Mouse (Mus musculus): ENCODE results near the gene Fam45a. TPM values are rescaled to one million over a fixed set of nuclear protein-coding genes. Genes with fewer than 3 reads are reported as not detected.

Fam45a gene
- 11.7 and 15.5 TPM in 2 replicates for total RNA-seq (2015; ENCODE audit: low replicate concordance)
- total RNA-seq (2017; ENCODE audit: low replicate concordance) = 6.6 and 14.0 TPM in 2 replicates

DNA sequence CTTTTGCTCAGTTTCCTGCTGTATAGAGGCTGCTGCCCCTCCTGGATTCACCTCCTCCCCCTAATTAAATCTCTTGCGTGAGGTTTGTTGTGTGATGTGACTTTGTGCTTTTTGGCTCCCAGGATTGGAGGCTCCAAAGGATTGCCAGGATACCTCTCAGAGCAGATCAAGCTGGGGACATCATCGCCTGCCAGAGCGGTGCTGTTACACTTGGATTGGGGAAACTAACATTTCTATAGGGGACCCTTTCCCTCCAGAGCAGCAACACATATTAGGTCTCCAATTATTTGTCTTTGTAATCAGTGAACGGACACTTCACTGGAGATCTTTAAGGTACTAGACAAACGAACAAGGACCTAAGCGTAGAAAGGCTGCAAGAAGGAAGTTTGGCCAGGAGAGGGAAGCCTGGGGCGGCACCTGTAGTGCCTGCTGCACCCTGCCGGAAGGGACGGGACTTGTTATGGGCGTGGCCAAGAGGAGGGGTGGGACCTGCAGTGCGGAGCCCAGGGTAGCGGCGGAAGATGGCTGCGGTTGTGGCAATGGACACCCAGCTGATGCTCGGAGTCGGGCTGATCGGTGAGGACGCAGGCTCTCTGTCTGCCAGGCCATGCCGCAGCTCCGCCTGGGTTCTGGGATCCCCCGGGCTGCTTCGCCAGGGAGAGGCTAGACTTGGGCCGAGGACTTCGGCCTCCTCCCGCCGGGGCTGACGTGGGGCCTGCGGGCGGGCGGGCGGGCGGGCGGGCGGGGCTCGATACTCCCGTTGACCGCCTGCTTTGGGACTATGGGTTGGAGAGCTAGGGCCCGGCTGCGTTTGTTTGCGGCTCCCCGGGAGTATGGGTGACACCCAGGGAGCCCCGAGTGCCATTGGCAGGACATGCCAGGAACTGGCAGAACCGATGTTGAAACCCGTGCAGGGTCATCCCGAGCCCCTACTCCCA, at the start of gene Fam45a:
TSS of gene Fam45a (plus strand) at position 488 of the 938 bp plus-strand sequence.
- peak; percentile 99 for ATAC-seq (replicated peaks; ENCODE audit: low FRiP score, poor library complexity, severe bottlenecking)

DNA sequence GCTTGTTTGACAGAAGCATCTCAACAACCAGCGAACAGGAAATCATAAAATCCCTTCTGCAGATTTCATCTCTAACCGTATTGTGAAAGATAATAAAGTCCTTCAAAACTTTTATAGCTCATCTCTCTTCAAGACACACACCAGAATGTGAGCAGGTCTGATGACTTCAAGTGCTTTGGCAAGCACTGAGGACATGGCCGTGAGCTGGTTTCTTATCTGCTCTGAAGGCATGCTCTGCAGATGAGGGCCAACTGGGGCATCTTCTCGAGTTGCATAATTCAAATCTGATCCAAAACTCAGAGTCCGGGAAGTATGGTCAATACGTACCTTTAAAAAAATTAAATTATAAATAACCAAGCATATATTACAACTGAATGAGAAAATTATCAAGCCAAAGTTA, 38.0 kb upstream of the Fam45a start:
- ATAC-seq (replicated peaks; ENCODE audit: low FRiP score, poor library complexity, severe bottlenecking) = no peak

DNA sequence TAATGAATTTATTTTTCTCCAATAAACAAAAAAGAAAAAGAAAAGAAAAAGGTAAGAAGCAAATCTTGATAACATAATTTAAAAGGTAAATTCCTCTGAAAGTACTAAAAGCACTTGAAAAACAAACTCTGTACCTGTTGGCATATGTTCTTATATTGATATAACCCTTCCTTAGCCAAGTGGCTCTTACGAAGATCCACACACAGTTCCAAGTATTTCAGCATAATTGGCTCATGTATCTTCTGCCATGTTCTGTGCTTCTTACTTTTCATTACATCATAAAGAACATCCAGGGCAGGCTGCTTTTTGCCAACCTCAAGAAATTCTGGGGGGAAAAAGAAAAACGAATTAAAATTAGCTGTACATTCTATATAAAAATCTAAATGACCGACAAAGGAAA, 29.4 kb upstream of the Fam45a start:
- no peak for ATAC-seq (replicated peaks; ENCODE audit: low FRiP score, poor library complexity, severe bottlenecking)

DNA sequence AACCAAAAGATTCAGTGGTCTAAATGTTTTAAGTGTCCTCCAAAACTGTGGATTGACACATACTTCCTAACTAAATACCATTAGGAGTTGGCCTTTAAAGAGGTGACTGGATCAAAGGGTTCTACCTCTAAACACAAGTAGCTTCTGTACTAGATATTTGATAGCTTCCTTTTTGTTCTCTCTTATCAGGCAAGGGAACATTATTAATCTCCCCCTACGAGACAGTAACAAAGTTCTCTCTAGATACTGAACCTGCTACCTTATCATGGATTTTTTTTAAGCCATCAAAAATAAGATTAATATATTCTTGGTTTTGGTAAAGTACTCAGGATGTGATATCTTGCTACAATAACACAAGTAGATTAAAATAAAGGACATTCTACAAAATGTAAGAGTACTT, 26.7 kb upstream of the Fam45a start:
- ATAC-seq (replicated peaks; ENCODE audit: low FRiP score, poor library complexity, severe bottlenecking) = no peak

DNA sequence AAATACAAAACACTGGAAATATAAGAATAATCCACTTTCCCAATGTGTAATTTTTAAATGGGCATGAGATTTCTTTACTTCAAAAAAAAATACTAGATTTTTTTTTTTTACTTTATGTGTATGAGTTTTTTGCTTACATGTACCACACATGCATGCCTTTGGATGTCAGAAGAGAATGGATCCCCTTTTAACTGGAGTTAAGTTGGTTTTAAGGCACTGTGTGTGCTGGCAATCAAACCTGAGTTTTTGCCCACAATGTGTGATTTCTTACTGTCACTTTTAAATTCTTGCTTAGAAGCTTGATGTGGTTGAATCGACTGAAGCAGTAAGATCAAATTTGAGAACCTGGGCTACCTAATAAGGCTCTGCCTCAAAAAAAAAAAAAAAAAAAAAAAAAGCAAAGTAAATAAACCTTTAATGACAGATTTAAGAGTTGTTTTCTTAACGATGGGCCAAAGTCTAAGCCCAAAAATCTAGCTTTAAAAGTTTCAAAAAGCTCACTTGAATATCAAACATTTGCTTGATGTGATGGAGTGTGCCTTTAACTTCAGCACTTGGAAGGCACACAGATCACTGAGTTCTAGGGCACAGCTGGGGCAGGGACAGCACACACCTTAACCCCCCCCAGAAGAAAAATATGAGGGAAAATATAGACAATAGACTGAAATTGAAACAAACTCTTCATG, 23.8 kb upstream of the Fam45a start:
- no peak for ATAC-seq (replicated peaks; ENCODE audit: low FRiP score, poor library complexity, severe bottlenecking)

DNA sequence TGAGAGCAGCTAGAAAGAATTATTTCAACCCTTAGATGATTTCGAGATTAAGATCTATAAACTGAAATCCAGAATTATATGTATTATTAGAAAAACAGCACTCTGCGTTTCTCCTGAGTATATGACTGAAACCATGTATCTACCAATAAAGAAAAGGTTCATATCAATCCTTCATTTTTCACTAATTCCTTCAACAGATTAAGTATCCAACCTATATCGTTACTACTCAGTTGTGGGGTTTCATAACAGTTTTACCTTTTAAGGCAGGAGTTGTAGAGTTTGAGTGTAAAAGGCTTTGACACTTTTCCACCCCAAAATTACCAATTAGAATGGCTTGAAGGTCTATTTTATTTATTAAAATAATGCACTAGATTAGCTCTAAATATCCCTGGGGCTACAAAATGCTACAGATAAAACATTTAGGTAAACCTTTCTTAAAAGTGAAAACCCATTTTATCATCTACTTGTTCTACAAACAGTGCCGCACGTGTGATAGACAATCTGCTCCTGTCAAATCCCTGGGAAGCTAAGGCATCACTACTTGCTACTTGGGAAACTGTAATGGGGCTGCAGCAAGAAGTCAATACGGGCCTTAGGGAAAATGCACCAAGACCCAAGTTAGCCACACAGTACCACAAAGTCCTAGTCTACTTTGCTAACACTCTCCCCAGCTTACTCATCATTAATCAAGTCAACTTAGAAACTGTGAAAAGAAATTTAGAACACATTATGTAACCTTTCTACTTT, 23.0 kb upstream of the Fam45a start:
- no peak for ATAC-seq (replicated peaks; ENCODE audit: low FRiP score, poor library complexity, severe bottlenecking)

DNA sequence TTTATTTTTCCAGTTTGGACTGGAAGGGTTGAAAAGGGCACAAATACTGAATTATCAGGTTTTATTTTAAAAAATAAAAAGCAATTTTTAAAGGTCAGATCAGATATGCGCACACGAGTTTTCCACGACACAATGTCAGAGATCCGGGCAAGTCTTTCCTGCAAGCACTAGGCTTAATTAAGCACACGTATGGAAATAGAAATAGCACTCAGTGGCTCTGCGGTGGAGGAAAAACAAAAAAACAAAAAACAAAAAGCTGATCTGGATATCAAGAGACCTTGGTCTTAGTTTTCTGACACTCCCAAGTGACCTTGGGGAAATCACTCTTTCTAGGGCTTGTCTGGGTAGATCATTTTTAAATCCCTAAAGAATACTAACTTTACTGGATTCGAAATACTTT, 21.9 kb upstream of the Fam45a start:
- no peak for ATAC-seq (replicated peaks; ENCODE audit: low FRiP score, poor library complexity, severe bottlenecking)

DNA sequence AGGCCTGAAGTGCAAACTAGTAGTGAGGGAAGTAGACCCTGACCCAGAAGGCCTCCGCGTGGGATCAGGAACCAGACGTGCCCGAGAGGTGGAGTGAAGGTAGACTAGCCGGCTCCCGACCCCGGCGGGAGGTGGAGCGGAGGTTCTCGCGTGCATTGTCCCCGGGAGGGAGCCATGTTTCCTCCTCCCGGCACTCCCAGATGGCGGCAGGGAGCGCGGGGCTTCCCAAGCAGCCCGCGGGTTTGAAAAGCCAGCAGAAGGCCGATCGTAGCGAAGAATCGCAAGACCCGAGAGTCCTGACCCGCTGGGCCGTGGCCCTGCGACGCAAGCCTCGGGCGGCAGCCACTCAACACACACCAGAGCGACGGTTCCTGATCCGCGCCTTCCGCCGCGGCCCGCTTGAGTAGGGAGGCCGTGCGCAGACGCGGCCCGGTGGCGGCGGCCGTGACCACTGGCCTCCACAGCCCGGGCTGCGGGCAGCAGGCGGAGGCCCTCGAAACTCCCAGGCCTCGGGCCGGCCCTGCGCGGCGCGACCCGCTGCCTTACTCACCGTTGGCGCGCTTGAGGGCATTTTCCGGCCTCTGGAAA, 21.4 kb upstream of the Fam45a start:
- ATAC-seq (replicated peaks; ENCODE audit: low FRiP score, poor library complexity, severe bottlenecking) = peak; percentile 61

DNA sequence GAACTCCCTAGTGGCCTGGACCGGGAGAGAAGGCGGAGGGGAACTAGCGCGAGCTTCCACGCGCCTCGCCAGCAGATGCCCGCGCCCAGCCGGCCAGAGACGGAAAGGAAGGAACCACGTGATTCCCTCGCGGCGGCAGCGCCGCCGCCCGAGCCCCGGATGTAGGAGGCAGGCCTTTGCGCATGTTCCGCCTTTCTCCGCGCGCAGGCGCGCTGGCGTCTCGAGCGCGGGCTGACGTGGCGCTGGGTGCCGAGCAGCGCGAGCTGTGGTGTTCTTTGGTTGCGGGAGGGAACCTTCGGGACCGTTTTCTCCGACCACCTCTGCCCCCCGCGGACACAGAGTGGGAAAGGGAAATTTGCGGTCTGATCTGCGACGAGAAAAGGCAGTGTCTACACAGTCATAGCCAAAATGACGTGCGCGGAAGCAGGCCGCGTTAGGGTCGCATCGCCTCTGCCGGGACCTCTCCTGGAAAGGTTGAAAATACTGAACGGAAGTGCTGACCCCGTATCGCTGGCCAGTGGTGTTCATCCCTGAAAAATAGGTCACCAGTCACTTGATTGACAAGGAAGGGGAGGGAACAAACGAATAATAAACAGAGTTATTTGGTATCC, 20.7 kb upstream of the Fam45a start, which contains the start of gene Eif3a:
TSS of gene Eif3a (minus strand) at position 108 of the 611 bp plus-strand sequence.
- ATAC-seq (replicated peaks; ENCODE audit: low FRiP score, poor library complexity, severe bottlenecking) = peak; percentile 90

DNA sequence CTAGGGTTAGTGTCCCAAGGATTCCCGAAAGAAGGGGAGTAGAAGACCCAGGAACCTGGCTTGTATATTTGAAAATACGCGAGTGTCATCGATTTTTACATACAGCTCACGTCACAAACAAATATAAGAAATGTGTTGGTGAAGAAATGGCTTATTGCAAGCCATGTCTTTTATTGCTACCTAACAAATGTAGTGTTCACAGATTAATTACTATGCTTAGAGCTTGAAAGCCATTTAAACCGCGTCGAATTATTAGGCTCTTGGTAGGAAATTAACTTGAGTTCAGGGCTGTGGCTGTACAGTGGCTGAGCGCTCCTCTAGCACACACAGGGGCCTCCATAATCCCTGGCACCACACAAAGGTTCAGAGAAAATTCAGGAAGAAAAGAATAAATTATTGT, 20.2 kb upstream of the Fam45a start:
- ATAC-seq (replicated peaks; ENCODE audit: low FRiP score, poor library complexity, severe bottlenecking) = peak; percentile 4; the same call in 1 of the 2 replicates

DNA sequence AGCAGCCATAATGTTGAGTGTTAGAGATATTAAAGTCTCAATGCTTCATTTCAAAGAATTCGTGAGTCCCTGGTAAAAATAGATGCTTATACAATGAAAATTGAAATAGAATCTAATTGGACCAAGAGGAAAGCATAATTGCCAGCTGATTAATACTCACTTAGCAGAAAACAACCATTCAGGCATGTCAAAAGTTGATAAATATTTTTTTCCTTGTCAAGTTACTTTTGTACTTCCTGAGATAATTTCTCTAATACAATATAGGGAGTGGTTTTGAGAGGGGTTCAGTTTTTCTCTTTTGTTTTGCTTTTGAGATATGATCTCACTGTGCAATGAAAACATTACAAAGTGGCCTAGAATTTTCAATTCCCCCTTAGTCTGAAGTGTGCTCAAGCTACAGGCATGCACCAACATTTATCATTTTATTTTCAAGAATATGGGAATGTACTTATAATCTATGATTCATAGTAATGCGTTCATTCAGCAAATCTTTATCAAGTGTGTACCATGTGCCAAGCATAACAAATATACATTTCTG, 18.1 kb upstream of the Fam45a start:
- ATAC-seq (replicated peaks; ENCODE audit: low FRiP score, poor library complexity, severe bottlenecking) = no peak

DNA sequence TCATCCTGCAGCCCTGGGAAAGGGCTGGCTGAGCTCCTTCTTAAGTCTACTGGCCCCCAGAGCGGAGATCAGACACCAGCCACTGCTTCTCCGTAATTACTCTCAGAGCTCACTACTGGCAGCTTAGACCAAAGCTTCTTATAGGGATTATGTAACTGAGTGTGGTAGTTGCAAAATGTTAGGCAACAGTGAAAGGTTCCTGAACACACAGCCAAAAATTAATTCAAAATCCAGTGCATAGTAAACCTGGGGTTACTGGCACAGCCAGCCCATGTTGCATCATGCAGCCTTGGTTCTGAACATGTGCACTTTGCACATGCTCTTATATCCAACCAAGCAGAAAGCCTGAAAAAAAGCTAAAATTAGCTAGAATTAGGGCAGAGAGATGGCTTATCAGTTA, 16.1 kb upstream of the Fam45a start:
- no peak for ATAC-seq (replicated peaks; ENCODE audit: low FRiP score, poor library complexity, severe bottlenecking)

DNA sequence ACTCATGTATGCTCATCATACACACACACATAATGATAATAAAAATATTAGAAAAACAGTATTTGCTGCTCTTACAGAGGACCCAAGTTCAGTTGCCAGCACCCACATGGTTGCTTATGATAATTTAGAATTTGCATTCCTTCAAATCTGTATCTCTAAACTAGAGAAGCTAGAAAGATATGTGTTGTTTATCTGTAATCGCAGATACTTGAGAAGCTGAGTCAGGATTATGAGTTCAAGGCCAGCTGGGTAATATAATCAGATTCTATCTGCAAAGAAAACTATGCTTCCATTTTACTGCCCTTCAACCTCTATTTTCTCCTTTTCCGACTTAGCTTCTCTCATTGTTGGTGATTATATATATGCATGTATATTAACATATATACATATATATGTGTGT, 14.0 kb upstream of the Fam45a start:
- ATAC-seq (replicated peaks; ENCODE audit: low FRiP score, poor library complexity, severe bottlenecking) = no peak

DNA sequence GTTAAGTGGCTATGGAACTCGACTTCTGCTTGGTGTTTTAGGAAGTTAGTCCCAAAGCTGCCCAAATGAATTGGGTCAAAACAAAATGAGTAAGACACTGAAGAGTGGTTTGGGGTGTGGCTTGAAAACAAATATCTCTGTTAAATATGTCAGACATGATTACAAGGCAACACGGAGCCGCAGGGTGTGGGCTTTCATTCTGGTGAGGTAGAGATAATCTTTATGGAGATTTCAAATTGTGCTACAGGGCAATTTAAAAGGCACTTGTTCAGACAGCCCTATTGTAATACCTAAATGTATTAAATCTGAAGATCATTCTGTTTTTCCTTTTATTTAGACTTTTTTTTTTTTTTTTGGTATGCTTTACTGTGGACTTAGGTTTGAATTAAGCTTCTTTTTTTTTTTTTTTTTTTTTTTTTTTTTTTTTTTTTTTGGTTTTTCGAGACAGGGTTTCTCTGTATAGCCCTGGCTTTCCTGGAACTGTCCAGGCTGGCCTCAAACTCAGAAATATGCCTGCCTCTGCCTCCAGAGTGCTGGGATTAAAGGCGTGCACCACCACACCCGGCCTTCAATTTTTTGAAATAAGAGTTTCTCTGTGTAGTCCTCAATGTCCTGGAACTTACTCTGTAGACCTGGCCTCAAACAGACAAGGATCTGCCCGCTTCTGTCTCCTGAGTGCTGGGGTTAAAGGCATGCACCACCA, 11.4 kb upstream of the Fam45a start:
- peak; percentile 74 for ATAC-seq (replicated peaks; ENCODE audit: low FRiP score, poor library complexity, severe bottlenecking)

DNA sequence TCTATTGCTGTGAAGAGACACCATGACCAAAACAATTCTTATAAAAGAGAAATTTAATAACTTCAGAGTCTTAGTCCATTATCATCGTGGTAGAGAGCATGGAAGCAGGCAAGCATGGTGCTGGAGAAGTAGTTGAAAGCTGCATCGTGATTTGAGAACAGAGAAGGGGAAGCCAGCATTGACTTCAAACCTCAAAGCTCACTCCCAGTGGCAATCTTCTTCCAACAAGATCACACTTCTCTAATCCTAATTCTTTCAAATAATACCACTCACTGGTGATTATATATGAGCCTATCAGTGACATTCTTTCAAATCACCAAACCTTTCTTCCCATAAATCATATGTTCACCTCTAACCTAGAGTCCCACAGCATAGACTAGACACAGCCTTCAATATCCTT, 6.5 kb upstream of the Fam45a start:
- ATAC-seq (replicated peaks; ENCODE audit: low FRiP score, poor library complexity, severe bottlenecking) = no peak

DNA sequence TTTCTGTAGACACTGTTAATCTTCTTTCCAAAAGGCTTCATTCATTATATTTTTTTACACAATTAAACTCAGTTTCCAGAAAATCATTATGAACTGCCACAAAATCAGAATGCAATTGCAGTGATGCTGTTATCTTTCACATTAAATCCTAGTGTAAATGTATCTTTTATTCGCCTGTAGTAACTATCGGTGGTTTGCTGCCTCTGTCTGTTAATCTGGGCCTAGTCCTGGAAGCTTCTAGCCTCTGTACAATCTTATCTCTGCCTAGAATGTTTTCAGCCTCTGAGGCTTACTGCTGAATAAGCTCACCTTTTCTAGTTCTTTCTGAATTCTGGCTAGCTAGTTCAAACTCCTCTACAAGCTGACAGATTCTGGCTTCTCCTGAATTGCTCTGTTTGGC, 1.5 kb upstream of the Fam45a start:
- no peak for ATAC-seq (replicated peaks; ENCODE audit: low FRiP score, poor library complexity, severe bottlenecking)

DNA sequence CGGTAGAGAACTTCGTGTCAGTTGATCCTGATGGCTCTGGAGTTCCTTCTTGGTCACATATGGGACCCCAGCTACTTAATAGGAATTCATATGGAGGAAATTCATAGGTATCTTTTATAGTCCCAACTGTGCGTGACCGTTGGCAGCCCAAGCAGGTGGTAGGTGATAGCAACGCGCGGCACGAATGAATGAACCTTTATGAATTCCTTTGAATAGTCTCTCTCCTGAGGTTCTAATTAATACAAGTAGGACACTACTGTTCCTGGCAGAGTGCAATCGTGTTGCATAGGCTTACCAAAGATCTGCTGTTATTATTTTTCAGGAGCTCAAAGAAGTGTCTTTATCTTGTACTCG, 628 bp downstream of the Fam45a start:
- peak; percentile 55 for ATAC-seq (replicated peaks; ENCODE audit: low FRiP score, poor library complexity, severe bottlenecking)

DNA sequence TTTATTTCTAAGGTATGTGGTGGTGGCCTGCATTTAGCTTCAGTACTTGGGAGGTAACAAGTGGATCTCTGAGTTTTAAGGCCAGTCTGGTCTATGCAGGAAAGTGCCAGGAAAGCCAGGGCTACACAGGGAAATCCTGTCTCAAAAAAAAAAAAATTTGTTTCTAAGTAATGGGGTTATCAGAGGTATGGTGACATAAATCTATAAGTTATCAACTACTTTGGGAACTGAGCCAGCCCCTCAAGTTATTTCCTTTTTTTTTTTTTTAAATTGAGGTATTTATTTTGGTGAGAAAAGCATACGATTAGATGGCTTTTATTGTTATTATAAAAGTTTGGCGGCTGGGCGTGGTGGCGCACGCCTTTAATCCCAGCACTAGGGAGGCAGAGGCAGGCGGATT, 1.7 kb downstream of the Fam45a start:
- no peak for ATAC-seq (replicated peaks; ENCODE audit: low FRiP score, poor library complexity, severe bottlenecking)

DNA sequence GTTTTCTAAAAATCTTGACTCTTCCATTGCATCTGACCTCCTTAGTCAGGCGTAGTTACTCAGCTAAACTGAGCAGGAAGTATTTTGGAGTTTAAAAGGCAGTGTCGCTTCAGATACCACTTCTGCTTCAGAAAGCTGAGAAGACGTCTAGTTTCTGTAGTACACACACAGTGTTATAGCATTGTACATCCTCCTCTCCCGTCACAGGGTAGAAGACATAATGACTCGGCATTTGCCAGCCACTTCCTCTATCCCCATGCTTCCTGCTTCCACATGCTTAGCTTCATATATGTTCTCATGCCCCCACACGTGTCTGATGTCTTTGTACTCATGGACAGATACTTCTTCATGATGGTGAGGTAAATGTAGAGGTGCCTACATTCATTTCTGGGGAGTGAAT, 7.3 kb downstream of the Fam45a start:
- no peak for ATAC-seq (replicated peaks; ENCODE audit: low FRiP score, poor library complexity, severe bottlenecking)

Data from erythroblast, adult 5-6 weeks (primary cell).